Mouse (Mus musculus) kidney, adult 2 months (tissue): ENCODE results near the gene Lrrc4c.

Source experiments
- CTCF ChIP-seq: fragments of 200-500 bp; conservative IDR thresholded peaks from 2 replicates; pipeline ENCODE4 v1.5.1; 2011; ENCODE audit warnings: low read depth, mild to moderate bottlenecking, control low read depth, low read length, moderate library complexity, mixed read lengths; ENCODE audit not compliant: insufficient read depth, insufficient read length
- POLR2A ChIP-seq: fragments of 200-500 bp; IDR thresholded peaks from one replicate; pipeline ENCODE4 v1.6.1; 2011; ENCODE audit warnings: low read depth, low read length, control low read depth

GRCm38 (mm10) chr2:97610566-97610965 lies 1292.6 kb downstream of the Lrrc4c start:
- TF ChIP-seq CTCF: no peak
- TF ChIP-seq POLR2A: no peak
